Mouse (Mus musculus) bone marrow macrophage, adult 2 months (primary cell): ENCODE data around the gene Kif24.

ENCODE experiments used
- CTCF ChIP-seq: IDR thresholded peaks from 2 replicates; pipeline ENCODE4 v1.5.1; 2012; ENCODE audit warnings: low read depth, mild to moderate bottlenecking, low read length, moderate library complexity
- POLR2A ChIP-seq: IDR thresholded peaks from 2 replicates; pipeline ENCODE4 v1.6.1; 2012; ENCODE audit warnings: mild to moderate bottlenecking, low read depth, low read length, borderline replicate concordance

GRCm38 (mm10) chr4:41401167-41401566 lies 63.5 kb downstream of the Kif24 start:
- no peak for TF ChIP-seq CTCF
- TF ChIP-seq POLR2A = no peak
